Mouse (Mus musculus) macrophage (primary cell): ENCODE measurements at regions not wholly inside any gene's neighbourhood (a gene's known extent, or its start where the extent isn't known, plus 50 kb on each side); places are given as distances from the start of the nearest gene placed in this dataset.

ENCODE experiments used
- H3K27ac ChIP-seq: fragments of 350-480 bp; formaldehyde crosslinking; 2 replicates; pipeline ENCODE4 v1.9.0; 2021
- H3K36me3 ChIP-seq: fragments of 350-480 bp; formaldehyde crosslinking; 2 replicates; pipeline ENCODE4 v1.9.0; 2021; ENCODE audit errors: inconsistent target
- H3K4me3 ChIP-seq: fragments of 350-480 bp; formaldehyde crosslinking; 2 replicates; pipeline ENCODE4 v1.9.0; 2021; ENCODE audit errors: inconsistent target
- H3K79me2 ChIP-seq: fragments of 350-480 bp; formaldehyde crosslinking; 2 replicates; pipeline ENCODE4 v1.9.0; 2021; ENCODE audit errors: inconsistent target
- WGBS: methylation state at CpG from one replicate; pipeline ENCODE4 v1.1.7; 2026; ENCODE audit warnings: inconsistent platforms; ENCODE audit not compliant: missing documents; 5-methylcytosine and 5-hydroxymethylcytosine counted together

GRCm38 (mm10) chr13:112052456-112052855, 235.8 kb upstream of the Ankrd55 start:
- no peaks in the 10 kb centered on the region for H3K36me3 ChIP-seq
- no peak overlapping the region for H3K27ac ChIP-seq
- no peak overlapping the region for H3K4me3 ChIP-seq
- H3K79me2 ChIP-seq, result no peaks in the 10 kb centered on the region
- 93% methylated on average over 3 of the region's 3 CpGs for WGBS

GRCm38 (mm10) chr13:112054879-112055371, 233.3 kb upstream of the Ankrd55 start:
- H3K4me3 ChIP-seq, result no peak overlapping the region
- H3K79me2 ChIP-seq, result no peaks in the 10 kb centered on the region
- 90% methylated on average over 6 of the region's 6 CpGs for WGBS
- H3K36me3 ChIP-seq, result no peaks in the 10 kb centered on the region
- no peak overlapping the region for H3K27ac ChIP-seq

GRCm38 (mm10) chr13:112058218-112058617, 230.0 kb upstream of the Ankrd55 start:
- Histone ChIP-seq H3K36me3 (no peaks in the 10 kb centered on the region), H3K4me3 (no peak overlapping the region), H3K27ac (no peak overlapping the region), H3K79me2 (no peaks in the 10 kb centered on the region)
- WGBS, result 68% methylated on average over 10 of the region's 11 CpGs

- Histone ChIP-seq H3K27ac (no peak overlapping the region), H3K4me3 (no peak overlapping the region), H3K79me2 (no peaks in the 10 kb centered on the region), H3K36me3 (no peaks in the 10 kb centered on the region)
- WGBS, result 80% methylated on average over 6 of the region's 6 CpGs
Observed at GRCm38 (mm10) chr13:112058771-112059170, 229.5 kb upstream of the Ankrd55 start.

- H3K4me3 ChIP-seq, result no peak overlapping the region
- WGBS, result 68% methylated on average over 8 of the region's 8 CpGs
- no peak overlapping the region for H3K27ac ChIP-seq
- H3K36me3 ChIP-seq, result no peaks in the 10 kb centered on the region
- no peaks in the 10 kb centered on the region for H3K79me2 ChIP-seq
Observed at GRCm38 (mm10) chr13:112062024-112062423, 226.2 kb upstream of the Ankrd55 start.

- WGBS, result 46% methylated on average over 11 of the region's 11 CpGs
- Histone ChIP-seq H3K36me3 (no peaks in the 10 kb centered on the region), H3K79me2 (no peaks in the 10 kb centered on the region), H3K4me3 (no peak overlapping the region), H3K27ac (no peak overlapping the region)
Observed at GRCm38 (mm10) chr13:112063409-112064111, 224.7 kb upstream of the Ankrd55 start.

- H3K79me2 ChIP-seq, result no peaks in the 10 kb centered on the region
- H3K36me3 ChIP-seq, result no peaks in the 10 kb centered on the region
- H3K4me3 ChIP-seq, result no peak overlapping the region
- no peak overlapping the region for H3K27ac ChIP-seq
- WGBS, result 61% methylated on average over 10 of the region's 10 CpGs
Observed at GRCm38 (mm10) chr13:112064681-112065080, 223.6 kb upstream of the Ankrd55 start.

GRCm38 (mm10) chr13:112067066-112067847, 221.0 kb upstream of the Ankrd55 start:
- Histone ChIP-seq H3K27ac (no peak overlapping the region), H3K79me2 (no peaks in the 10 kb centered on the region), H3K4me3 (no peak overlapping the region), H3K36me3 (no peaks in the 10 kb centered on the region)
- WGBS, result 75% methylated on average over 19 of the region's 20 CpGs

- H3K27ac ChIP-seq, result no peak overlapping the region
- no peaks in the 10 kb centered on the region for H3K36me3 ChIP-seq
- no peak overlapping the region for H3K4me3 ChIP-seq
- no peaks in the 10 kb centered on the region for H3K79me2 ChIP-seq
- WGBS, result 46% methylated on average over 4 of the region's 4 CpGs
Observed at GRCm38 (mm10) chr13:112070757-112071156, 217.5 kb upstream of the Ankrd55 start.

- Histone ChIP-seq H3K27ac (no peak overlapping the region), H3K79me2 (no peaks in the 10 kb centered on the region), H3K4me3 (no peak overlapping the region), H3K36me3 (no peaks in the 10 kb centered on the region)
- 94% methylated on average over 10 of the region's 10 CpGs for WGBS
Observed at GRCm38 (mm10) chr13:112071209-112071955, 216.9 kb upstream of the Ankrd55 start.

GRCm38 (mm10) chr13:112071956-112072314, 216.3 kb upstream of the Ankrd55 start:
- no peak overlapping the region for H3K4me3 ChIP-seq
- no peaks in the 10 kb centered on the region for H3K79me2 ChIP-seq
- WGBS, result 98% methylated on average over 3 of the region's 3 CpGs
- no peaks in the 10 kb centered on the region for H3K36me3 ChIP-seq
- H3K27ac ChIP-seq, result no peak overlapping the region

- Histone ChIP-seq H3K79me2 (no peaks in the 10 kb centered on the region), H3K27ac (no peak overlapping the region), H3K4me3 (no peak overlapping the region), H3K36me3 (no peaks in the 10 kb centered on the region)
- WGBS, result 89% methylated on average over 6 of the region's 6 CpGs
Observed at GRCm38 (mm10) chr13:112073519-112074406, 214.5 kb upstream of the Ankrd55 start.

GRCm38 (mm10) chr13:112075847-112076479, 212.3 kb upstream of the Ankrd55 start:
- 55% methylated on average over 5 of the region's 5 CpGs for WGBS
- Histone ChIP-seq H3K27ac (no peak overlapping the region), H3K4me3 (no peak overlapping the region), H3K36me3 (no peaks in the 10 kb centered on the region), H3K79me2 (no peaks in the 10 kb centered on the region)

GRCm38 (mm10) chr13:112078088-112078487, 210.2 kb upstream of the Ankrd55 start:
- no peak overlapping the region for H3K4me3 ChIP-seq
- H3K79me2 ChIP-seq, result no peaks in the 10 kb centered on the region
- WGBS, result 99% methylated on average over 5 of the region's 5 CpGs
- no peaks in the 10 kb centered on the region for H3K36me3 ChIP-seq
- H3K27ac ChIP-seq, result no peak overlapping the region
